Mouse (Mus musculus) hindbrain, embryonic 13.5 days (tissue): ENCODE results near the gene Lce1a2. TPM values are rescaled to one million over a fixed set of nuclear protein-coding genes. Genes with fewer than 3 reads are reported as not detected.

Source experiments
- ATAC-seq: fragments of 200-750 bp; cut with Nextera tagmentation; 2 replicates; pipeline ENCODE4 v1.8.0; 2017; ENCODE audit warnings: moderate TSS enrichment; ENCODE audit not compliant: low FRiP score
- H3K27ac ChIP-seq: fragments of 300-500 bp; sonication (generic); 2 replicates; pipeline ENCODE4 v1.5.1; 2015; ENCODE audit warnings: inconsistent platforms, mild to moderate bottlenecking, moderate library complexity
- H3K27me3 ChIP-seq: fragments of 300-500 bp; sonication (generic); 2 replicates; pipeline ENCODE4 v1.6.1; 2015; ENCODE audit warnings: mild to moderate bottlenecking, inconsistent platforms
- H3K36me3 ChIP-seq: fragments of 300-500 bp; sonication (generic); 2 replicates; pipeline ENCODE4 v1.6.1; 2015; ENCODE audit warnings: mild to moderate bottlenecking, inconsistent platforms
- H3K4me1 ChIP-seq: fragments of 300-500 bp; sonication (generic); replicated peaks from 2 replicates; pipeline ENCODE4 v1.6.1; 2015; ENCODE audit warnings: inconsistent platforms
- H3K4me2 ChIP-seq: fragments of 300-500 bp; sonication (generic); 2 replicates; pipeline ENCODE4 v1.6.1; 2015; ENCODE audit warnings: inconsistent platforms, mild to moderate bottlenecking, moderate library complexity
- H3K4me3 ChIP-seq: fragments of 300-500 bp; sonication (generic); 2 replicates; pipeline ENCODE4 v1.5.1; 2015; ENCODE audit warnings: mild to moderate bottlenecking, inconsistent platforms
- H3K9ac ChIP-seq: fragments of 300-500 bp; sonication (generic); 2 replicates; pipeline ENCODE4 v1.6.1; 2015; ENCODE audit warnings: mild to moderate bottlenecking, inconsistent platforms
- H3K9me3 ChIP-seq: fragments of 300-500 bp; sonication (generic); 2 replicates; pipeline ENCODE4 v1.6.1; 2016; ENCODE audit warnings: inconsistent platforms
- WGBS: fragments of 180-500 bp; shearing (Covaris S2); methylation state at CpG from one replicate; pipeline ENCODE4 v1.1.7; 2015; 5-methylcytosine and 5-hydroxymethylcytosine counted together
- polyA plus RNA-seq: library from polyadenylated mRNA; unstranded; fragments of >200 nt; fragmentation: Nextera tagmentation; extraction: Ambion mirVana; gene quantifications from 2 replicates; pipeline ENCODE4 v1.2.1, GENCODE M21; 2015

The Lce1a2 gene
- polyA plus RNA-seq, 1 experiment from 2014 or later = not detected

GRCm38 (mm10) chr3:92621560-92621959 lies 48.6 kb downstream of the Lce1a2 start, which contains the start of gene Lce6a:
Gene Lce6a (minus strand): TSS chr3:92621660.
- Histone ChIP-seq H3K9ac (no peak within 1 kb of the TSS), H3K4me3 (no peak within 1 kb of the TSS), H3K9me3 (no peaks in the 10 kb centered on the region), H3K4me1 (no peaks in the 10 kb centered on the region), H3K4me2 (no peak within 1 kb of the TSS), H3K36me3 (no peaks in the 10 kb centered on the region), H3K27ac (no peak within 1 kb of the TSS), H3K27me3 (no peaks in the 10 kb centered on the region)
- WGBS = 86% methylated on average over 2 of the region's 2 CpGs
- no peak for ATAC-seq

Other genes starting within 250 kb of the Lce1a2 start
- 9.0 and 11.1 TPM in 2 replicates for gene Gm9774, start 240.9 kb downstream of the Lce1a2 start, polyA plus RNA-seq
- gene Sprr2k, start 237.7 kb downstream of the Lce1a2 start, polyA plus RNA-seq = not detected in 2 replicates
- gene Sprr1b, start 231.5 kb downstream of the Lce1a2 start, polyA plus RNA-seq = not detected in 2 replicates
- not detected in 2 replicates for gene Sprr3, start 211.6 kb downstream of the Lce1a2 start, polyA plus RNA-seq
- not detected in 2 replicates for gene Sprr1a, start 184.4 kb downstream of the Lce1a2 start, polyA plus RNA-seq
- gene Sprr4, start 169.8 kb downstream of the Lce1a2 start, polyA plus RNA-seq = not detected in 2 replicates
- gene 2310046K23Rik, start 135.8 kb downstream of the Lce1a2 start, polyA plus RNA-seq = not detected in 2 replicates
- gene Ivl, start 96.6 kb downstream of the Lce1a2 start, polyA plus RNA-seq = not detected in 2 replicates
- not detected in 2 replicates for gene Smcp, start 81.3 kb downstream of the Lce1a2 start, polyA plus RNA-seq
- not detected in 2 replicates for gene 2210017I01Rik, start 62.8 kb downstream of the Lce1a2 start, polyA plus RNA-seq
- not detected in 2 replicates for gene Lce6a, start 48.7 kb downstream of the Lce1a2 start, polyA plus RNA-seq
- not detected in 2 replicates for gene Lce1a1, start 22.0 kb downstream of the Lce1a2 start, polyA plus RNA-seq
- not detected in 2 replicates for gene Lce1b, start 13.4 kb downstream of the Lce1a2 start, polyA plus RNA-seq
- gene Lce1c, start 8.9 kb upstream of the Lce1a2 start, polyA plus RNA-seq = not detected in 2 replicates
- not detected in 2 replicates for gene Lce1d, start 16.9 kb upstream of the Lce1a2 start, polyA plus RNA-seq
- gene Lce1e, start 38.8 kb upstream of the Lce1a2 start, polyA plus RNA-seq = not detected in 2 replicates
- not detected in 2 replicates for gene Lce1f, start 50.0 kb upstream of the Lce1a2 start, polyA plus RNA-seq
- not detected in 2 replicates for gene Gm38119, start 68.8 kb upstream of the Lce1a2 start, polyA plus RNA-seq
- not detected in 2 replicates for gene Lce1g, start 82.0 kb upstream of the Lce1a2 start, polyA plus RNA-seq
- gene Lce1h, start 94.8 kb upstream of the Lce1a2 start, polyA plus RNA-seq = not detected in 2 replicates
- not detected in 2 replicates for gene Lce1i, start 108.6 kb upstream of the Lce1a2 start, polyA plus RNA-seq
- not detected in 2 replicates for gene Lce1j, start 120.2 kb upstream of the Lce1a2 start, polyA plus RNA-seq
- gene Lce1k, start 137.6 kb upstream of the Lce1a2 start, polyA plus RNA-seq = not detected in 2 replicates
- gene Kprp, start 156.9 kb upstream of the Lce1a2 start, polyA plus RNA-seq = not detected in 2 replicates
- gene Lce1l, start 181.0 kb upstream of the Lce1a2 start, polyA plus RNA-seq = not detected in 2 replicates
- not detected in 2 replicates for gene 2310050C09Rik, start 199.9 kb upstream of the Lce1a2 start, polyA plus RNA-seq